Mouse (Mus musculus) urinary bladder, adult 18-20 months (tissue): ENCODE results near the gene Cops7b.
A peak's percentile ranks its signal among the peaks of the same experiment; 100 is the strongest.

Experiments
- DNase-seq, 2 experiments: peaks; one replicate each; pipeline ENCODE4 v3.0.0; 2022; ENCODE audit warnings: low spot score in 2 of 2, mixed read lengths in 2 of 2

Cops7b gene

DNA sequence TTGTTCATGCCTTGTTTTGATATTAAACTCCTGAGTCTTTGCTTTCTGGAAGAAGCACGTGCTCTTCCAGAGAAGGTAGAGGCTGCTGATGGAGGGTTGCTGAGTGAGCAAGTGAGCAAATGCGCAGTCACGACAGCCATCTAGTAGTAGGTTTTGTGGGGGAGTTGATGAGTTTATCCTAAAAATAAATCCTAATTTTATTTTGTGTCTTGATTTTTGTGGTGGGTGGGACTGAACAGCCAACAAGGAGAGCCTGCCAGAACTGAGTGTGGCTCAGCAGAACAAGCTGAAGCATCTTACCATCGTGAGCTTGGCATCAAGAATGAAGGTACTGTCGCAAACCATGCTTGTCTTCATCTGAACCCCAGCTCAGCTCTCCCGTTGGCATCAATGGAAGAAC, 13.8 kb downstream of the Cops7b start:
- no peak for DNase-seq

DNA sequence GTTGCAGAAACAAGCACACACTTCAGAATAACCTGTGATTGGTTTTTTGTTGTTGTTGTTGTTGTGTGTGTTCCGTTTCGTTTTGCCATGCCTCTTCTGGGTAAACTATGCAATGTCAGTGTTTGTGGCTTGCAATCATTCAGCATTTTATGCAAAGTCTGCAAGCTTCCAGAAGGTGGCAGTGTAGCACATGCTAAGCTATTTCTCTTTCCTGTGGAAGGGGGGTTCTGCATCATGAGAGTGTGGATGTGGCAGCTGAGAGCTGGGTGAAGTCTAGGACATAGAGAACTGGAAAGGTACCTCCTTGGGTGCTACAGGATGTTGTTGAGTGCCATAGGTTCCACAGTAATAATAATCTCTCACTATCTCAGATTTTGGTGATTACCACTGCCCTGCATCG, 15.8 kb downstream of the Cops7b start:
- no peak for DNase-seq

DNA sequence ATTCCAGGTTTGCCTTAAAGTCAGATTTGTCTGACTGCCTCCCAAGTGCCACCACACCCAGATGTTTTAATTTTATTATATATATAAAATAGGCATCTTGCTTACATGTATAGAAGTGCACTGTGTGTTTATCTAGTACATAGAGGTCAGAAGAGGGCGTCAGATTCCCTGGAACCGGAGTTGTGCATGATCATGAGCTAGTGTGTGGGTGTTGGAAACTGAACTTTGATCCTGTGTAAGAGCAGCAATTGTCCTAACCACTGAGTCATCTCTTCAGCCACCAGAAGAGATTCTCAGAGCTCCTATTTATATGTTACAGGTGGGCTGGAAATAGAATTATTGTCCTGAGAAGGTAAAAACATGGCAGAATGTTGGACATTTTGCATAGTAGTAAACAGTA, 17.4 kb downstream of the Cops7b start:
- DNase-seq: no peak

DNA sequence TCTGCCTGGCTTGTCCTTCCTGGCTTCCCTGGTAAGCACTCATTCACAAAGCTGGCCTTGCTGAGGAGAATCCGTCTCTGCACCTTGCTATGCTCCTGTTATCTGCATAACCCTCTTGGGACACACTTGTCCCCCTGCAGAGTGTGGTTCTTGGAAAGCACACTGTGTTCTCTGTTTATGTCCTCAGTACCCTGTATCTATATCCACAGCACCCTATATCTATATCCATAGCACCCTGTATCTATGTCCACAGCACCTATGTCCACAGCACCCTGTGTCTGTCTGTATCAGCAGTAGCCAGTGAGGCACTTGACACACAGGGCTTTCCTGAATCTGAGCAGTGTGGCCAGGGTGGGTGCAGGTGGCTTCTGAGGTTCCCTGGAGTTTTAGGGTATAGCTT, 28.2 kb downstream of the Cops7b start:
- no peak for DNase-seq

DNA sequence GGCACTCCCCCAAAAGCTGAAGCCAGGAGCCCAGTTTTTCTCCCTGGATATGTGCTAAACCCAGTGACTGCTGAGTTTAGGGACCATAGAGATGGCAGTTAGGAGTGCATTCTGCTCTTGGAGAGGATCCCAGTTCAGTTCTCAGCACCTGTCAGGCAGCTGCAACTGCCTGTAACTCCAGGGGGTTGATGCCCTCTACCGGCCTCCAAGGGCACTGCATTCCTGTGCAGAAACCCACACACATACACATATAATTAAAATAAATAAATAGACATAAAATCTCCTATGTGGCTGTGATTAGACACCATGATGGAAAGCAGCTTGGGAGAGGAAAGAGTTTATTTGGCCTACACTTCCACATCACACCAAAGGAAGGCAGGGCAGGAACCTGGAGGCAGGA, 29.4 kb downstream of the Cops7b start:
- no peak for DNase-seq

DNA sequence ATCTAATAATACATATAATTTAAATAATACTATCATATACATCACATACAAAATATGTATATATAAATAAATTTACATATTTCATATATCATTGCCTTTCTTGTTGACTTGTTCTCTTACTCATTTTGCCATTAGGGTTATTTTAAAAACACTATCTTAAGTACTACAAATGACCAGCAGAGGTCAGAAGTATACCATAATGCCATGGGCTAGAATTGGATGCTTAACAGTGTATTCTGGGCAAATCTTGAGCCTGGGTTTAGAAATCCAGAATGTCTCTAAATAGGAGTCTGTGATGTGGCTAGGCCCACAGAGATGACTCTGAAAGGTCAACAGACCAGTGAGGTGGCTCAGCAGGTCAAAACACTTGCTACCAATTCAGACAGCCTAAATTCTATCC, 31.6 kb downstream of the Cops7b start:
- DNase-seq: no peak

DNA sequence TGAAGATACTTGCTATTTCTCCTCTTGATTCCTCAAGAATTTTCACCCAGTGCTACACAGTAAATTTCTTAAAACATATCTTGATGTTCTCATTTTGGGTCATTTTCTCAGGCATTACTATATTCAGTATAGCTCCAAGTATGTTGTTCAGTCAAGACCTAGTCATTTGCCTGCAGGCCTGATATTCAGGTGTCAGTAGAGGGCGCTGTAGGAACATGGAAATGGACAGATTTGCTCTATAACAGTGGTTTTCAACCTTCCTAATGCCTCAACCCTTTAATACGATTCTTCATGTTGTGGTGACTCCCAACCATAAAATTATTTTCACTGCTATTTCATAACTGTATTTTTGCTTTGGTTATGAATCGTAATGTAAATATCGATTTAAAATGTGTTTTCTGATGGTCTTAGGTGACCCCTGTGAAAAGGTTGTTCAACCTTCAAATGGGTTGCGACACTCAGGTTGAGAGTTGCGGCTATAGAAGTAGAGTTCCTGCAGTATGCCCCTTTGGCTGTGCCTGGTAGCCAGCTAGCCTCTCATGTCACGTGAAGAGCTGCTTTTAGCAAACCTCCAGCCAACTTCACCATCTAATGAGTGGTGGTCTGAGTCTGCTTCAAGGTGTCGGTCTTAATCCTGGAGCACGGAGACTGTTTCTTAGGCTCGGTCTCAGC, 35.9 kb downstream of the Cops7b start:
- DNase-seq: peak; percentile 16 to 25

DNA sequence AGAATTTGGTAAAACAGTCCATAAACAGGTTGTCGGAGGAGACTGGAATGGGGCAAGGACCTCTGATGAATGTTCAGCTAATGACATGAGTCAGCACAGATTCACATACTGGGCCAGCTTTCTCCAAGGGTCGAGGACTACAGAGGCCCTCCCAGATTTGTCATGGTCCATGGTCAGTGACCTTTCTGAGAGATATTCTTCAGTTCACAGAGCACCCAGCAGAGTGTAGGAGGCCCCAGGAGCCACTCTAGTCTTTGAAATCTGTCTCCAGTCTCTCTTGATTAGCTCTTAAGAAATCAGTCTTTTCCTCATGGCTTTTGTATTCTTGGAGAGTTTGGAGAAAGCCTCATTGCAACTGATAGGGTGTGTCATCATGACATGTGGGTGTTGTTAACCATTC, 39.6 kb downstream of the Cops7b start:
- DNase-seq: no peak

DNA sequence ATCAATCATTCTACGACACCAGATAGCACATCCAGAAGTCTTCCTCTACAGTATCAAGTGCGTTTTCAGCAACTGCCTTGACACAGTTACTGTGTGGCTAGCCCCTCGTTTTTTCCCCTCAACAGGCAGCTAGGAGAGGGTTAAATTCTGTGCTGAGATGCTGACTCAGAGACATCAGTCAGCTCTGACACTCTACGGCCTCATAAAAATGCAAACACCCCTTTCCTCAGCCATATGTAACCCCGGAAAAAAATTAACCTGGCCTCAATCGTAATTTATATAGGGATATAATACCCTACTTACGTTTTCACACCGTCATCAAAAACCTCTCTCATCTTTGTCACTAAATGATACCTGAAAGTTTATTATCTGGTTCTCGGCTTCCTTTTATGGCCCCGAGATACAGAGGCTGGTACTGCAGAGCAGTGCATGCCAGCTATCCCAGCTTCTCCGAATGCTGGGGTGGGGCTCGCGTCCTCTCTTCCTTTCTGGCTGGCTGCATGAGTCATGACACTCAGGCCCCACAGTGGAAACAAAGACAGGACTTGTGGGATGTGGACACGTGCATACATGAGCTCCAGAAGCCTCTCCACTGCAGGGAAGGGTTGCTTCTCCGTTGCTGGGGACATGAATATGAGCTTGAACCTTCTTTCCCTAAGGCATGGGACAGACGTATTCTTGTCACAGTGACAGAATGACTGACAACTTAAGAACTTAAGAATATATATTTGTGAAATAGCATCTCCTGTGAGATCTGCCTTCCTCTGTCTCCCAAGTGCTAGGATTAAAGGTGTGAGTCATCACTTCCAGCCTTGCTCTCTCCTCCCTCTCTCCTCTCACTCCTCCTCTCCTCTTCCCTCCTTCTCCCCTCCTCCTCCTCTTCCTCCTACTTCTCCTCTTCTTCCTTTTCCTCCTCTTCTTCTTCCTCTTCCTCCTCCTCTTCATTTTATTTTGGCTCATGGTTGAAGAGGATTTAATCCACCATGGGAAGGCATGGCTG, 40.6 kb downstream of the Cops7b start:
- no peak for DNase-seq

DNA sequence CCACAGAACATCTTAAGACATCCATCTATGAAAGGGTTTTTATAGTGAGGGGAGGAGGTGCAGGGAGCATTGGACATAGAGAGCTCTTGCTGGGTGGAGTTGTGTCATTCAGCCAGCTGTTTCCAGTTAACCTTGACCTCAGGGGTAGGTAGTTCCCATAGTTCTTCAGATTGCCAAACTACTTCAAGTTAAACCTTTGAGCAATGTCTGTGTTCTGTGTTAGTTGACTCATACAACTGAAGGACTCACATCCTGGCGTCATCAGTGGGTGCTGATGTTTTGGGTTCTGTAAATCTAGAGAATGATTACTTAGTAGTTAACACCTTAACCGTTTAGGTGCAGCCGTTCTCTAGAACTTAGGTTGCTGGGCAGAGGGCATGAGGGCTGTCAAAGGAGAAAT, 45.6 kb downstream of the Cops7b start:
- DNase-seq: no peak

DNA sequence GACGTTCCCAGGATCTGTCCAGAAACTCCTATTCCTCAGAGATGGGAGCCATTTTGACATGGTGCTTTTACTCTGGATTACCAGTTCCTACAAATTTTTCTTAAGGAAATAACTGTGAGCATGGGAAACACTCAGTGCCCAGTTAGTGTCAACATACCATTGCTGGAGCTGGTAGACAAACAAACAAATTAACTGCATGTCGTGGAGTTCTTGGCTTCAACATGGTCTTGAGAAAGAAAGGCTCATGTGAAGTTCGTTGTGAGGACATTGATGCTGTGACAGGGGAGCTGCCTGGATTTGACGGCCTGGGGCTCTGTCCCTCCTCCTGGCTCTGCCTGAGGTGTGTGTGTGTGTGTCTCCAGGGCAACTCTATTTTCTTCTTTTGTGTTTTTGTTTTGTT, 47.2 kb downstream of the Cops7b start:
- DNase-seq: no peak

DNA sequence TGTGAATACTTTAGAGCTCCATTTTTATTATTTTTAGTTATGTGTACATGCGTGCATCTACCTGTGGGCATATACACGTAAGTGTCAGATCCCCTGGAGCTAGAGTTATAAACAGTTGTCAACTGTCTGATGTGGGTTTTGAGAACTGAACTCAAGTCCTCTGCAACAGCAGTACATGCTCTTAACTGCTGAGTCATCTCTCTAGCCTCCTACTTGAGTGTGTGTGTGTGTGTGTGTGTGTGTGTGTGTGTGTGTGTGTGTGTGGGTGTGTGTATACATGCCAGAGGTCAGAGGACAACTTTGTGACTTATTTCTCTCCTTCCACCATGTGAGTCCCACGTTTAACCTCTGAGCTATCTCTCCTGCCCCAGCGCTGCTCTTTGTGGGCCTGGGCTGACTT, 47.8 kb downstream of the Cops7b start:
- DNase-seq: no peak

DNA sequence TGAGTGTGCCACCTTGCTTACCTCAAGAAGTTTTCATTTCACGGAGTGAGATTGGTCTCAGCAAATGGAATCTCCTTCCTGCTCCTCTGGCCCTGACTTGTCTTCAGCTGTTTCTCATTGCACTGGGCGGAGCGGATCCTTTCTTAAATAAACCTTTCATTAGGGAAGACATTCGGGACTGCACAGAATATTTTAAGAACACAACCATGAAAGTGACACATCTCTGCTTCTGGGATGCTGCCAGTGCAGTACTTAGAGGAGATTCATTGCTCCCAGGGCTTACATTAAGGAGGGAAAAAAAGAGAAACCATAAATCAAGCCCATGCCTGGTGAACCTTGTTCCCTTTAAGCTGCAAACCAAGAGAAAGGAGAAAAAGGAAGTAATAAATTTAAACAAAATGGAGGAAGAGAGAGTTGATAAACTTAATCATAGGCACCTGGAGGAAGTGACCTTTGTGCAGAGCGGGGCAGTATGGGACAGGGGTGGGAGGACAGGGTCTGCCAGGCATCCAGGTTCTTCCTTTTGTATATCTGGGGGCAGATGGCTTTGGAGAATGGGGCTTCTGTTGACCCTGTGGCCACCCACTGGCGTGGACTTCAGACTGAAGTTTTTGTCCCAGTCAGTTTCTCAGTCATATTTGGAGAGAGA, 50.2 kb downstream of the Cops7b start:
- DNase-seq: no peak

DNA sequence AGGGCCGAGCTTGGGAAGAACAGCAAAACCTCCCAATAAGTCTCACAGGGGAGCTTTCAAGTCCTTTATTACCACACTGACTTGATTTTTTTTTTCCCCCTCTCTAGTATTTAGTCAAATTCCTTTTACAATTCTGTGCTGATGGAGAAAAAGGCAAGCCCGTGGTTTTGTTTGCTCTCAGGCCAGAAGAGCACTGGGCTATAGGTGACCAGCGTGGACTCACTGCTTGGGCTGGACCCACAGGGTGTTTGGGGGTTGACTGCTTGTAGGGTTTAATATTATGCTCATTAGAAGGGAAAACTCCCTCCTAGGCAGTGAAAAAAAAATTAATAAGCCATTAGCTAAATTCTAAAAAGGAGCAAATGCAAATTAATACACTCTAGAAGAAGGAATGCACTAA, 50.7 kb downstream of the Cops7b start:
- no peak for DNase-seq

DNA sequence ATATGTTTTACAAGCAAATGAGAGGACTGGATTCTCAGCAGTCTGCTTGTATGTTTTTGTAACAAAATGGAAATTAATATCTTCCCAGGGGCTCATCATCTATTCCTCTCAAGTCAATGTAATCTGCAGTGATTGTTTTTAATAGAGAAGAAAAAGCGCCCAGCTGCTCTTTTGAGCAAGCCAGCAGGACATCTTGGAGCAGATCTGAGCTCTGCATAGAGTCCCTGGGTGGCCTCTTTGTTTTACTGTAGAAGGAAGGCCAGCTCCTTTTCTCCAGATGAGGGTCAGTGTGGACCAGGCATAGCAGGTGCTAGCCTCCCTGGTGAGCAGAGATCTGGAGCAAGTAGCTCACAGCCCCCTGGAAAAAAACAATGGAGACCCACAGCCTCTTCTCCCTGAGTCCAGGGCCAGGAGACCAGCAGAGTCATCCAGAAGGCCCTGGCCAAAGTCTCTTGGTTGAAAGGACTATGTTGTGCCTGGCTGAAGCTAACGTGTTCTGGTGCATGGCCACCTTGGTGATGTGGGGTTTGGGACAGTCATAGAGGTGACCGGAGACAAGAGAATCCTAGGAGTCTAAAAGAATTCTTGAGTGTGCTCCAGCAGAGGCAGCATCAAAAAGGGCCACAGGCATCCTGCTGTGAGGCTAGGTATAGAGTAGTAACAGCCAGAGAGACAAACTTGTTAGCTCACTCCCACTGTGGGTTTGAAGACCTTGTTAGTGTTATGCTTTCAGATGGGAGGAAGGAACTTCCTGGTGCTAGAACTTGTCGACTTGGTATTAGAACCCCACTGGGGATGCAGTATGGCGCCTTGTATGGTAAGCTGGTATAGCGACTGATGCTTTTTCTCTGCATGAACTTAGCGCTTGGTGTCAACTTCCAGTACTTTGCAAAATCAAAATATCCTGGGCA, 51.4 kb downstream of the Cops7b start:
- no peak for DNase-seq

DNA sequence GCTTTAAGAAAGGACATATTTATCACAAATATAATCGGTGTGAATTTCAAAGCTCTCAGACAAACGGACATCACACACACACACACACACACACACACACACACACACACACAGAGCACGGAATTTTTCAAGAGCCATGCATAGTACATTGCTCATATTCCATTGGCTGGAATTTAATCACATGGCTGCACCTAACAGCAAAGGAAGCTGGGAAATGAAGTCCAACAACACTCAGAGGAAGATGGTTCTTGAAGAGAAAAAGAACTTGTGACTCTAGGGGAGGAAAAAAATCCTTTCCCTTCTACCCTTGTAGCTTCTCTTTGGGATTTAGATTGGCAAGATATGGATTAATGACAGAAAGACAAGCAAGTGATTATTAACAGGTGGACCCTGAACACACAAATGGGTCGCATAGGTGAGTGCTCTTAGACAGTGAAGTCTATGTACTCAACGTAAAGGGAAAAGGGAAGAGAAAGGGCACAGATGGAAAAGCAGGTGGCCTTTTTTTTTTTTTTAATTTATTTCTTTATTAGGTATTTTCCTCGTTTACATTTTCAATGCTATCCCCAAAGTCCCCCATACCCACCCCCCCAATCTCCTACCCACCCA, 52.2 kb downstream of the Cops7b start:
- DNase-seq: no peak

DNA sequence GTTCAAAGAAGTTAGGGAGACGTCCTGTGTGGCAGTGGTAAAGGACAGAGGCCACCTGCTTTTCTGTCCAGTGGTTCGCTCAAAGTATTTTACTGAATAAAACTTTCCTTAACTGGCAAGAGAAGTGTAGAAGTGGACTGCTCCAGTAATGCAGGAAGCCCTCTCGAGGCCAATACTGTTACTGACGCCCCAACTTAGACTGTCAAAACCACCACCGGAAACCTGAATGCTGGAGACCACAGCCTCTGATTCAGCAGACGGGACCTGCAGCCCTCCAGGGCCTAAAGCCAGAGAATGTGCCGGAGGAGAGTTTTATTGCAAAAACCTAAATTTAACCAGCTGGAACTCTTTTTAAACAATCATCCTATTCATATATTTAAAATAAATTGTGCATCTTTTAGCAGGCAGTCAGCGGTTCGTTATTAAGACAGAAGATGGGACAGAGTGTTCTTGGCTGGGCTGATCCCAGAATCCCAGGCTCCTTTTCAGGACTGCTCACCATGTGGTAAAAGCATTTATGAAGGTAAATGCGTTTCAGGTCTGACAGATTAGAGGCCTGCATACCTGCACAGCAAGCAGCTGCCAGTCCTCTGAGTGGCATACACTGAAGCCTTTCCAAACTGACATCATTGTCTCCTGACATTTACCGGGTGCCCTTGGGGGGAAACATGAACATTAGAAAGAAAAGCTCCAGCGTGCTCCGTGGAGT, 60.6 kb downstream of the Cops7b start:
- no peak for DNase-seq

DNA sequence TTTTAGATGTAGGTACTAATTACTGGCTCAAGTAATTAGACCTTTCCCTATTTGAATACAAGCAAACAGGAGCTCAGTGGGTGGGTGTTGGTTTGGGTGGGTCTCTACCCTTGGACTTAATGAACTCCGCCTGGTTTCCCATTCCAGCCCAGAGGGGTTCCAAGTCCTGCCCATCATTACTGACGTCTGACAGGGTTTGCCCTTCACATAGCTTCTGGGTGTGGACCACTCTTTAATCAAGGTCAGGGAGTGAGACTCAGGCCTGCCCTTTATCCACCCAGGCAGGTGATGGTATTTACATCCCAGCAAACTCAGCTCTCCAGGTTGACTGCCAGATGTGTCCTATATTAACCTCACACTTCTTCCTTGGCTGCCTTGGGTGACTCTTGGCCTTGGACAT, 64.8 kb downstream of the Cops7b start:
- DNase-seq: no peak

DNA sequence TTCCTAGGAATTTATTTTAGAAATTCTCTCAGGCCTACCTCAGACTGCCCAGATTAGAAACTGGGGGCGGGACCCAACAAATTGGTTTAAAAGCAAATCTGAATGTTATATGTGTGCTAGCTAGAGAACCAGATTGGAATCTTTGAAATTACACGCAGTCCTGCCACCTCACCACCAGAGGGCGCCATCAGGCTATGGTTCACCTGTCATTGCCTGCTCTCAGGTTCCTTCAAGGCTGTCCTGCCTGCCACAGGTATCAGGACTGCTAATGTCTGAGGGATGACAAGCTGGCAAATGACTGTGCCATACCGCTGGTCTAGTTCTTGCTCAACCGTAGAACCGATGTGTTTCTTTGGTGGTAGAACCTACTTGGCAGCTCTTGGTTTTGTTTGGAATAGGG, 67.6 kb downstream of the Cops7b start:
- DNase-seq: peak; percentile 39 to 48

DNA sequence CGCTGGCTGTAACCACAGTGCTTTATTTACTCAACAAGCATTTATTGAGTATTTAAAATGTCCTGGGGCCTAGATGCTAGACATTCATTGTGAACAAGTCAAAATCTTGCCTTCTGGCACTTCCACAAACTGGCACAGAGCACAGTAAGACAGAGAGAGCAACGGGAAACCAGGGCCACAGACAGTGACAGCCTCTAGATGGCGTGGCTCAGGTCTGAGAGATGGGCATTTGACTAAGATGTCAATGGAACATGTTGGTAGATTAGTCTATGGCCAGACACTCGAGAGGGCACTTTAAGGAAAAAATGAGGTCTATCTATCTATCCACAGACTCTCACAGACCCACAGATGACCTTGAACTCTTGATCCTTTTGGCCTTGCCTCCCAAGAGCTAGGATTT, 70.0 kb downstream of the Cops7b start:
- DNase-seq: no peak

DNA sequence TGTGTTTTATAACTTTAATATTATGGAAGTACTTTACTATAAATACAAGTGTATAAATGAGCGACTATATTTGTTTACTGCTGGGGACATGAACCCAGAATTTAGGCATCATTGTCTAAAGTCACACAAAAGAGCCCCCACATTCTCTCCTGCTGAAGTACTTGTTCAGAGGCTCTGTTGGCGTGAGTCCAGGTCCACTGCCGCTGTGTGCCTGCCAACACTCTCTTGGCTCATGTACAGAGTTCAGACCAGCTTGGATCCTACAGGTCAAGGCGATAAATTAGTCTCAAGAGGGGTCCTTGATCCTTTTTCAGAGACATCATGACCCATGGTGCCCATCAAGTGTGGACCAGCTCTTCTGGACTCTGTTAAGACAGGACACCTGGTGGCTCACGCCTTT, 74.4 kb downstream of the Cops7b start:
- DNase-seq: no peak
